Mouse (Mus musculus): ENCODE results near the gene Lenep. TPM values are rescaled to one million over a fixed set of nuclear protein-coding genes. Genes with fewer than 3 reads are reported as not detected.

The Lenep gene
- total RNA-seq, 2 experiments from 2014 or later = 1.1 to 3.5 TPM

DNA sequence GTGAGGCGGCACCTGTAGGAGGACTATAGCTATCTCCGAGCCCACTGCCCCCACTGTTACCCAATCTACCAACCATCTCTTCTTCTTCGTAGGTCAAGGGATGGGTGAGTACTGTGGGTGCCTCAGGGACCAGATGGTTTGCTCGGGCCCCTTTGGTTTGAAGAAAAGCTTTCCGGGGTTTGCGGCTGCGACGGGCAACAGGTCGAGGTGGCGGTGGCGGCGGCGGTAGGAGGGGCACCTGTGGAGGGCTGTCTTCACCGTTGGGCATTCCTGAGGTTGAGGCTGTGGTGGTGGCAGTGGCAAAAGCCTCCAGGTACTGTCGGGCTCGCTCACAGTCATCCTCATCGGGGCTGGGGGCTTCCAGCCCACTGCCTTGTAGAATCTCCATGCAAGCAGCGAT is 21.9 kb downstream of the Lenep start:
- intact Hi-C loops (cut with DNase I) = no loop called here

DNA sequence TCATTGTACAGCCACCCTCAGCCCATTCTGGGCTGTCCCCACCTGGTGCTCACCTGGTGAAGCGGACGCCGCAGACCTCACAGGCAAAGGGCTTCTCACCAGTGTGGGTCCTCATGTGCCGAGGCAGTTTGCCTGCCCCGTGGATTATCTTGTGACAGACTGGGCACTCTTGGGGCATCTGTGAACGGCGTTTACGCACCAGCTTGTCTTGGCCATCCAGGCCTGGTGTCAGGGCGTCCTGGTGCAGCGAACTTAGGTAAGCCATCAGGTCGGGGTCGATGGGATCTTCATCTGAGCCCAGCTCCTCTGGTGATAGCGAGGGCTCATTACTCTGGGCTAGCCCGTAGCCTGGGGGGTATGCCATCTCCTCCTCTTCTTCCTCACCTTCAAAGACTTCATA is 22.3 kb downstream of the Lenep start:
- intact Hi-C loops (cut with DNase I) = no loop called here
- DNase-seq (ENCODE audit: extremely low spot score in 1 of 2, low spot score in 2 of 2) = no peak
- no peak overlapping the region for H3K4me3 ChIP-seq
- no peak overlapping the region for H3K27ac ChIP-seq
- no peak for TF ChIP-seq CTCF (IDR thresholded peaks at IDR 0.05)

More for the DNA sequence above, 21.9 kb downstream of the Lenep start:
- no peak overlapping the region for H3K27ac ChIP-seq
- TF ChIP-seq CTCF (IDR thresholded peaks at IDR 0.05) = no peak
- no peak for DNase-seq (ENCODE audit: extremely low spot score in 1 of 2, low spot score in 2 of 2)
- no peak overlapping the region for H3K4me3 ChIP-seq

DNA sequence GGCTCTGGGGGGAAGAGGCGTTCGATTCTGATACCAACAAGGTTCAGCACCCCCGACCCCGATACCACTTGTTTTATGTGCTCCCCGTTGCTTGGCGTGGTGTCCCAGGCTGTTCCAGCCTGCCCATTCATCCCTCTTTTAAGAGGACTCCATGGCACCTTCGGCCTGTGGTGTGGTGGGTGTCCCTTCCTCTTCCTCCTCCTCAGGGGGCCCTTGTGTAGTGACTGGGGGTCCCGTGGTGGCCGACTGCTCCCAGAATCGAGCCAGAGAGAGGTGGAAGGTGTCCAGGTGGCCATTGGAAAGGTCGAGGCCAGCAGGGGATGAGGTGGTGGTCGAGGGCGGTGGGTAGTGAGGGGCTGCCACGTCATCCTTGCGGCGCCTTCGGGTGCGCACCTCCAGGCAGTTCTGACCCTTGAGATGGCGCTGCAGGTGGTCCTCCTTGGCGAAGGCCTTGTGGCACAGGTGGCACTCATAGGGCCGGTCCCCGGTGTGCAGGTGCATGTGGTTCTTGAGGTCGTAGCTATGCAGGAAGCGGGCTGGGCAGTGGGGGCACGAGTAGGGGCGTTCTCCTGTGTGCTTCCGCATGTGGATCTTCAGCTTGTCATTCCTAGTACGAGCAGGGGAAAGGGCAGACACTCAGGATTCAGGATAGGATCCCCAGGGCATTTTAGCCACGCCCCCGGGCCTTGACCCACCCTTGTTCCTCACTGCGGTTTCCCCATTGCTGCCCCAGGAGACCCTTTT is 23.0 kb downstream of the Lenep start:
- TF ChIP-seq CTCF (IDR thresholded peaks at IDR 0.05) = no peak
- H3K4me3 ChIP-seq = no peak overlapping the region
- DNase-seq (ENCODE audit: extremely low spot score in 1 of 2, low spot score in 2 of 2) = no peak
- intact Hi-C loops (cut with DNase I) = no loop called here
- no peak overlapping the region; the same call in 1 of the 2 replicates for H3K27ac ChIP-seq

DNA sequence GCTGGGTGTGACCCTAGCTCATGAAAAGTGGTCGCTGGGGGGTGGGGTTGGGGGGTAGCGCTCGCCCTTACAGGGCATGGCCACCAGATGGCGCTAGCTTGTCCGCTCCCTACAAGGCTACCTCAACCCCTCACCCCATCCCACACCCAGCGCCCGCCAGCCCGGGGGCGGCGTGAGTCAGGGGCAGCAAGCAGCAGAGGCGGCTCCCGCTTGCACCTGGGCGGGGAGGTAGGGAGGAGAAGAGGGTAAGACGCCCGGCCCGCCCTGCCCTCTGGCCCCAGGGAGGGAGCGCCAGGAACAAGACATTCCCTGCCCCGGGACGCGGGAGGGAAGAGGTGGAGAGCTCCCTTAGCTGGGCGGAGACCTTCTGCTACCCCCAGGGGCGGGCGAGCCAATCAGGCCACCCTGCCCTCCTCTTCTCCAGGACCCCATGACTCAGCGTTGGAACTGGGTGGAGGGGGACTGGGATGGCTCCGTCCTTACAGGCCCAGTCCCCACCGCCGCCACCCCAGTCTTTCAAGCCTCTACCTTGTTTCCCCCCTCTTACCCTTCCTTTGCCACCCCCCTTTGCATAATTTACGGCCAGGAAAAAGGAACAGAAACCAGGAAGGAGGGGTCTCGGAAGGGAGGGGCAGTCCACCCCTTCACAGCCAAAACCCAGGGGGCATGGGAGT is 24.1 kb downstream of the Lenep start:
- intact Hi-C loops (cut with DNase I) = no loop called here
- peak overlapping the region; percentile 72 for H3K4me3 ChIP-seq
- peak; percentile 75 to 76 for DNase-seq (ENCODE audit: extremely low spot score in 1 of 2, low spot score in 2 of 2)
- peak overlapping the region; percentile 93 for H3K27ac ChIP-seq
- peak; percentile 99 for TF ChIP-seq CTCF (IDR thresholded peaks at IDR 0.05)

DNA sequence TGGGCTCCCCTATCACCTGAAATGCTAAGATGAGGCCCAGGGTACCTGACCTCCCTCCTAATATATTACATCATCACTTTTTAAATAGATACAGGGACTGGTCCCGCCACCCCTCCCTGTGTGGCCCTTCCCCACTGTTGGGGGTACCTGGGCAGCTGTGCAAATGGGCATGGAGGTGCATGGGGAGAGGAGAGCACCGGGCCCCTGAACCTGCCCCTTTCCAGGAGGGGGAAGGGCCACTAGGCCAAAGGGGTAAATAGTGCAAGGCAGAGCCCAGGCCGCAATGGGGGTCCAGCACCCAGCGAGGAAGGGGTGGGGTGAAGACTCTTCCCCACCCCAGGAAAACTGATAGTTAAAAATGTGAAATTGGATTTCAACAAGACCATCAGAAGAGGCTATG is 24.8 kb downstream of the Lenep start:
- no peak for DNase-seq (ENCODE audit: extremely low spot score in 1 of 2, low spot score in 2 of 2)
- H3K27ac ChIP-seq = peak overlapping the region; percentile 93; the same call in 1 of the 2 replicates
- intact Hi-C loops (cut with DNase I) = no loop called here
- no peak for TF ChIP-seq CTCF (IDR thresholded peaks at IDR 0.05)
- no peak overlapping the region for H3K4me3 ChIP-seq

DNA sequence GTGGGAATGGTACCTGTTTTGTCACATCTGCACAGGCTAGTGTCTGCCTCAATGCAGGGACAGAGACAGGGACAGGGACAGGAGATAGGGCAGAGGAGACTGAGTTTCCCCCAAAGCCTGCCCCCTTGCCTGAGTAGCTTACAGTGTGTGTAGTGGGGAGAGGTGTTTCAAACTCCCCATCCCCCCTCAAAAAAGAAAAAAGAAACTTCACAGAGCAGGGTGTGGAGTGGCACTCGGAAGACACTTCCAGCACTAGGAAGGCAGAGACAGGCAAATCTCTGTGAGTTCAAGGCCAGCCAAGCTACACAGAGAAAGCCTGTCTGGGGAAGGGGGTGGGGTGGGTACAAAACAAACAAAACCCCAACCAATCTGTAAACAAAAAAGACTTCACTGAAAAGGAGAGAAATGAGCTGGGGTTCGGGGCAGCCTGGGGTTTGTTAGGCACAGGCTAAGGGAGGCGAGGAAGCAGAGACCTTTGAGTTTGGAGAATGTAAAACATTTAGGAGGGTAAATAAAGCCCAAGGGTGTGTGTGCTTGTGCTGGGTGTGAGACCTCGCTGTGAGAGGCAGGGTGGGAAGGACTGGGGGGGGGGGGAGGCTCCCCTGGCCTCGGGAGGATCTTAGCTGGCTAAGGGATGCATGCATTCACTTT is 28.9 kb downstream of the Lenep start:
- DNase-seq (ENCODE audit: extremely low spot score in 1 of 2, low spot score in 2 of 2) = no peak
- intact Hi-C loops (cut with DNase I) = no loop called here
- Histone ChIP-seq H3K27ac (no peak overlapping the region), H3K4me3 (no peak overlapping the region)
- no peak for TF ChIP-seq CTCF (IDR thresholded peaks at IDR 0.05)

DNA sequence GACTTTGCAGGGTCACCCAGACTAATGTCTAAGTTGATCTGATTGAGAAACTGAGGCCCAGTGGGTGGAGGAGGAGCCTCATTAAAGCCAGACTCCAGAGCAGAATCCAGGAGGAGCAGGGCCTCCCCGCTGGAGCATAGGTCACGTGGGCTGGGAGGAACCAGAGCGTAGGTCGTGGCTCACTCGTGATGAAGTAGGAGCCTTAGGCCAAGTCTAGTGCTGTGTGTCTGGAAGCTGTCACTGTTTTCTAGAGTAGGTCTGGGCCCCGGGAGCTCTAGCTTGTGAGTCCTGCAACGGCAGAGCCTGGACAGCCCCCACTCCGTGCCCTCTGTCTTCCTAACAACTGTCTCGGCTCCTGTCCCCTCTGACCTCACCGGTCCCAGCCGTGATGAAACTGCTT is 35.3 kb downstream of the Lenep start:
- Histone ChIP-seq H3K27ac (no peak overlapping the region), H3K4me3 (no peak overlapping the region)
- no peak for DNase-seq (ENCODE audit: extremely low spot score in 1 of 2, low spot score in 2 of 2)
- TF ChIP-seq CTCF (IDR thresholded peaks at IDR 0.05) = no peak
- intact Hi-C loops (cut with DNase I) = no loop called here

DNA sequence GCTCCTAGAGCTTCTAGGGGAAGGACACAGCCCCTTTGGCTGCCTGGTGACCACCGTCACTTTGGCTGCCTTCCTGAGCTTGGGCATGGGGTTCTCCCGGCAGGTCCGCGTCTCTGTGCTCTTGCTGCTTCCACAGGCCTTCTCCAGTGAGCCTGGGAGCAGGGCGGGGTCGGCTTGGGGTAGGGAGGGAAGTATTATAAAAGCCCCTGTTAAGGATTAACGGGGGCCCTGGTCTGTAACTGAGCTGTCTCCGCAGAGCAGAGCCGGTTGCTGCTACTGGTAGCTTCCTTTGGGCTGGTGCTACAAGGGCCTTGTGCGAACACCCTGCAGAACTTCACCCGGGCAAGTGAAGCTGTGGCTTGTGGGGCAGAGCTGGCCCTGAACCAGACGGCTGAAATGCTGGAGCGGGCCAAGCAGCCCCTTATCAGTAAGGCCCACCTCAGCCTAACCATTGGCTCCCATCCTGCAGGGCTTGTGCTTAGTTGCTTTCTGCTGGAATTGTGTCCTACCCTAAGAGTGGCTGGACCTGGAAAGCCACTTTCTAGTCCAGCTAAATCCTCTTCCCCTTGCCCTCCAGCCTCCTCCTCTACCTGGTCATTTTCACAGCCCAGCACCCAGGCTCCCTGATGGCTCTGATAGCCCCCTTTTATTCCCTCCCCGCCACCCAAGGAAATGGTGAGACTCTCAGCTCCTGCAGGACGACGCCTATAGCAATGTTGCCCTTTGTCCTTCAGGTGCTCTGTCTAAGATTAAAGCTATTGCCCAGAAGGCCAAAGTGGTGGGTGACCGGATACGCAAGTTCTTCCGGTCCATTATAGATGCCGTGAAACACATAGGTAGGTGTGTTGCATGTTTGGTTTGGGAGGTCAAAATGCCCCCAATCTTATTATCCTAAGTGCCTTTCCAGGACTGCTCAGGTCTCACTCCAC is 36.8 kb downstream of the Lenep start:
- TF ChIP-seq CTCF (IDR thresholded peaks at IDR 0.05) = no peak
- intact Hi-C loops (cut with DNase I) = no loop called here

DNA sequence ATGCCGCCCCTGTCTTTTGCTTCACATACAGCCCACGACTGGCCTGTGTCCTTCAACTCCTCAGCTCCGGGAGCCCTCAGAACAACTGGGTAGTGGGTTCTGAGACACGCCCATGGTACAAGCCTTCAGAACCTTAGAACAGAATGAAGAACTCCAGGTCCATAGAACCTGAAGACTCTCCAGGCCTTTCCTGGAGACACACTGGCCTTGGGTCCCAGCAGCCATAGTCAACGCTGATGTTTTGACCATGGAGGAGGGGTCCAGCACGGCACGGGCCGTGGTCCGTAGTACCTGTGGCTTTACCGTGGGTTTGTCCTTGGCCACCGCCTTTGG is 37.5 kb downstream of the Lenep start, which contains the start of gene Dcst1:
Gene Dcst1, minus strand, starts transcription at position 101 of the 333 bp plus-strand sequence.
- TF ChIP-seq CTCF (IDR thresholded peaks at IDR 0.05) = no peak
- no peak for DNase-seq (ENCODE audit: extremely low spot score in 1 of 2, low spot score in 2 of 2)
- no peak within 1 kb of the TSS for H3K4me3 ChIP-seq
- intact Hi-C loops (cut with DNase I) = no loop called here
- H3K27ac ChIP-seq = no peak within 1 kb of the TSS

More for the DNA sequence above, 36.8 kb downstream of the Lenep start:
- Histone ChIP-seq H3K27ac (no peak overlapping the region), H3K4me3 (no peak overlapping the region)
- DNase-seq (ENCODE audit: extremely low spot score in 1 of 2, low spot score in 2 of 2) = no peak

DNA sequence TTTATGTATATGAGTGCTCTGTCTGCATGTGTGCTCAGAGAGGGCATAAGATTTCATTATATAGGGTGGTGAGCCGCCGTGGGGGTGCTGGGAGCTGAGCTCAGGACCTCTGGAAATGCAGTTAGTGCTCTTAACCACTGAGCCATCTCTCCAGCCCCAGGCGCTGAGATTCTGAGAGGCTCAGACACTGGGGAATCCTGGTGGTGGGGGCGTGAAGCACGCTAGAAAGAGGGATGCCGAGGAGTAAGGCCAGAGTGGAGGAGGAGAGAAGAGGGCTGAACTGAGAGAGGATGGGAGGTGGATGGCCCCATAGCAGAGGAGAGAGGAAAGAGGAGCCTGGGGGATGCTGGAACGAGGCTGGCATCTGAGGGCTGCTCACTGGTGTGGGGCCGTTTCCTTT is 38.0 kb downstream of the Lenep start:
- no peak for TF ChIP-seq CTCF (IDR thresholded peaks at IDR 0.05)
- intact Hi-C loops (cut with DNase I) = no loop called here
- Histone ChIP-seq H3K27ac (no peak overlapping the region), H3K4me3 (no peak overlapping the region)
- no peak for DNase-seq (ENCODE audit: extremely low spot score in 1 of 2, low spot score in 2 of 2)

DNA sequence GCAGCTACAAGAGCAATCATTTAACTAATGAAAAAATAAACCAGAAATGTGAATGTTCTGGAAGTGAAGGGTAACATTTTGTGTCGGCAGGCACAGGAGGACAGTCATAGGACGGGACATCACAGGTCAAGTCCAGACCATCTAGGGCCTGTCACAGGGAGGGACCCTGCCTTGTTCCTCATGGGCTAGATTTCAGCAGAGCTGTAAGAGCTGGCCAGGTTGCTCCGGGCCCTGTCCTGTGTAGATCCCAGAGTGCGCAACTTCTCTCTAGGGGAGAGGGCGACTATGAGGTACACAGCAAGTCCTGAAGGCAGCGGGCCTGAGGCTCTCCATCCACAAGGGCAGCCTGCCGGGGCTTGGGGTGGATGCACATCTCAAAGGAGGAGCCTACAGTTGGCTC is 40.9 kb downstream of the Lenep start, which contains the start of gene Dcst2:
Gene Dcst2, plus strand, starts transcription at position 301 of the 400 bp plus-strand sequence.
- no peak for TF ChIP-seq CTCF (IDR thresholded peaks at IDR 0.05)
- intact Hi-C loops (cut with DNase I) = no loop called here
- H3K4me3 ChIP-seq = no peak within 1 kb of the TSS
- DNase-seq (ENCODE audit: extremely low spot score in 1 of 2, low spot score in 2 of 2) = no peak
- no peak within 1 kb of the TSS for H3K27ac ChIP-seq
